Mouse (Mus musculus) kidney, postnatal 10 days (tissue): ENCODE measurements at regions not wholly inside any gene's neighbourhood (a gene's known extent, or its start where the extent isn't known, plus 50 kb on each side); places are given as distances from the start of the nearest gene placed in this dataset.

Experiments
- DNase-seq: peaks from one replicate; pipeline ENCODE4 v3.0.0; 2021; ENCODE audit warnings: mixed read lengths

DNA sequence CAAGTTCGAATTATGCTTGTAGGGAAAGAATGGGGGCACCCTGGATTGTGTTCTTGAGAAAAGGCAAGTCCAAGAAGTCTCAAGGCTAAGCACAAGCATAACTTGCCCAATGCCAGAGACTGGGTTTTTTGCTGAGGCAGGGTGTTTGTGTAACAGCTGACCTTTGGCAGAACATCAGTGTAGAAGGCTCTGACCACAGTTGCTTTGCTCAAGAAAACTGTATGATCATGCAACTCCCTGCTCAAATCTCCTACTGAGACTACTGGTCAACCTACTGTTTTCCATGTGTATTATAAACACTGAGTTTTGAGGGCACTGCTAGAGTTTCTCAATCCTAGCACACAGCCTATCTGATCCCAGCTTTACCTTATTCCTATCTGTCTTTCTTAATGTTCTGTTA lies 61.4 kb upstream of the Itga4 start:
- DNase-seq = no peak

GRCm38 (mm10) chr2:79201677-79202076 lies 53.5 kb upstream of the Itga4 start:
- DNase-seq = no peak
